Mouse (Mus musculus) kidney, adult 2 months (tissue): Measurements from ENCODE around the gene Gm20696. TPM values are rescaled to one million over a fixed set of nuclear protein-coding genes. Genes with fewer than 3 reads are reported as not detected.

Experiments used
- DNase-seq: peaks from one replicate; pipeline ENCODE4 v3.0.0; 2021
- H3K27ac ChIP-seq: fragments of 200-500 bp; 2 replicates; pipeline ENCODE4 v1.5.1; 2012; ENCODE audit warnings: low read depth, low read length, control low read depth, inconsistent platforms; ENCODE audit not compliant: insufficient read depth
- H3K27me3 ChIP-seq: fragments of 200-500 bp; replicated peaks from 2 replicates; pipeline ENCODE4 v1.6.1; 2012; ENCODE audit warnings: mild to moderate bottlenecking, moderate library complexity, low read length, inconsistent platforms; ENCODE audit not compliant: control insufficient read depth, insufficient read depth
- H3K36me3 ChIP-seq: fragments of 200-500 bp; 2 replicates; pipeline ENCODE4 v1.6.1; 2012; ENCODE audit warnings: mild to moderate bottlenecking, moderate library complexity, low read length, inconsistent platforms; ENCODE audit not compliant: control insufficient read depth, insufficient read depth
- H3K4me1 ChIP-seq: fragments of 200-500 bp; 2 replicates; pipeline ENCODE4 v1.6.1; 2011; ENCODE audit warnings: low read length; ENCODE audit not compliant: control insufficient read depth, insufficient read depth
- H3K4me3 ChIP-seq: fragments of 200-500 bp; 2 replicates; pipeline ENCODE4 v1.5.1; 2011; ENCODE audit warnings: mild to moderate bottlenecking, low read depth, low read length, control low read depth; ENCODE audit not compliant: insufficient read depth
- CTCF ChIP-seq: fragments of 200-500 bp; conservative IDR thresholded peaks from 2 replicates; pipeline ENCODE4 v1.5.1; 2011; ENCODE audit warnings: low read depth, mild to moderate bottlenecking, control low read depth, low read length, moderate library complexity, mixed read lengths; ENCODE audit not compliant: insufficient read depth, insufficient read length
- POLR2A ChIP-seq: fragments of 200-500 bp; IDR thresholded peaks from one replicate; pipeline ENCODE4 v1.6.1; 2011; ENCODE audit warnings: low read depth, low read length, control low read depth
- WGBS: fragments of 180-500 bp; shearing (Covaris S2); methylation state at CpG from one replicate; pipeline ENCODE4 v1.1.7; 2018; 5-methylcytosine and 5-hydroxymethylcytosine counted together
- polyA plus RNA-seq: library from polyadenylated mRNA; depleted of rRNA; stranded (reverse); fragments of >200 nt; gene quantifications from 2 replicates; pipeline ENCODE4 v1.2.3, GENCODE M21; 2012

The Gm20696 gene
- polyA plus RNA-seq, 1 experiment: 0.31 TPM

DNA sequence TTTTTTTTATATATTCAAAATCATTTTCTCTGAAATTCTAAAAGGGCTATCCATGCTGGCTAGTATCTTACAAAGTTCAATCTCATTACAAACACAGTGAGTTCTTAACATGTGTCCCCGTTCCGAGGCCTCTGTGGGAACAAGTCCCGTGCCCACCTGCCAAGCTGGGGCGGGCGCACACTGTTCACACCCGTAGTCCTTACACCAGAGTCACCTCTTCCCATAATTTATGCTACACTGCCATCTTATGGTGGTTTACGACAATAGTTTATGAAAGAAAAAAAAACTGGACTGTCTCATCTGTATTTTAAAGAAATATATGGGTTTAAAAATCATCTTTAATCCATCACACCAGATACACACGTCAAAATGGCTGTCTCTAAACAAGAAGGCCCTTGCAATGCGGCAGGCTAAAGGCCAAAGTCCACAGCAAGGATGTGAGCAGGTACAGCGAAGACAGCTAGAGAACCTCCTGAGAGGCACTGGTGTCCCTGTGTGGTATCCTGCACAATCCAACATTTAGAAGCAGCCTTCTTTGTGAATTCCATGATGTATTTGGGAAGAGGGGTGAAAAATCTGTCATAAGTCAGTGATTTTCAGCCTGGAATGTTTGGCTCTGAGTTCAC is 66.3 kb downstream of the Gm20696 start:
- no peak overlapping the region for H3K27ac ChIP-seq
- no peaks in the 10 kb centered on the region for H3K4me1 ChIP-seq
- no peaks in the 10 kb centered on the region for H3K36me3 ChIP-seq
- H3K27me3 ChIP-seq: no peaks in the 10 kb centered on the region
- TF ChIP-seq POLR2A (no peak), CTCF (peak; percentile 51)
- 17% methylated on average over 10 of the region's 10 CpGs for WGBS
- peak; percentile 55 for DNase-seq
- H3K4me3 ChIP-seq: no peak overlapping the region

DNA sequence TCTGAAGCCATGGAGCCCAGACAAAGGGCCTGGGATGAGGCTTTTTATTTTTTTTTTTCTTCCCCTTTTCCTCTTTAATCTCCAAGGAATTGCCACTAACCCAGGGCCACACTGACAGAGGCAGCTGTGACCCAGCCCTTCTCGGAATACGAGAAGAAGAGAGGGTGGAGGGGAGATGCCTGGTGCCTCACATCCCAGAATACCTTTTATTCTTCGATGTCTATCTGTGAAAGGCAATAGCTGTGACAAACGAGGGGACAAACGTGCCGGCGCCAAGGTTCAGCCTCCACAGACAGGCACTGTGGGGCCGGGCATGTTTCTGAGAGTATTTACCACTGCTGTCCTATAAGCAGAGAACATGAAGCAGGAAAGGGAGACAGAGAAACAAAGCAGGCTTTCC is 66.9 kb downstream of the Gm20696 start:
- 24% methylated on average over 8 of the region's 8 CpGs for WGBS
- no peaks in the 10 kb centered on the region for H3K4me1 ChIP-seq
- H3K4me3 ChIP-seq: no peak overlapping the region
- no peak for DNase-seq
- TF ChIP-seq CTCF (no peak), POLR2A (no peak)
- no peak overlapping the region for H3K27ac ChIP-seq
- no peaks in the 10 kb centered on the region for H3K27me3 ChIP-seq
- no peaks in the 10 kb centered on the region for H3K36me3 ChIP-seq

DNA sequence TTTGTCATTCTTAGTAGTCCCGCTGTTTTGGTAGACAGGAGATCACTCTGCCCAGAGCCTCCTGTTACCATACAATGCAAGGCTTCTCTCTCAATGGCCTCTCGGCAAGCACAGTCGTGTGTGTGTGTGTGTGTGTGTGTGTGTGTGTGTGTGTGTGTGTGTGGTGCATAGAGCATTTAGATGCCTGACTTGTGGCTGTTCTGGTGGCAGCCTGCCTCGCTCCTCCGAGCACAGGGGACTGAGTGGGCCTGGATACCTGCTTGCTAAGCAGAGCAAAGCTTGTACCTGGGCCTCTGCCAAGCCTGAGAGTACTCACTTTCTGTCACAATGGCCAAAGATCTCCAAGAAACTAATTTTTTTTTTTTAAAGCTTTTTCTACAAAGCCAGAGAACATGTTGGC is 67.4 kb downstream of the Gm20696 start:
- TF ChIP-seq CTCF (no peak), POLR2A (no peak)
- H3K27me3 ChIP-seq: no peaks in the 10 kb centered on the region
- no peaks in the 10 kb centered on the region for H3K36me3 ChIP-seq
- DNase-seq: peak; percentile 38
- no peak overlapping the region for H3K27ac ChIP-seq
- H3K4me3 ChIP-seq: no peak overlapping the region
- WGBS: 63% methylated on average over 5 of the region's 5 CpGs
- no peaks in the 10 kb centered on the region for H3K4me1 ChIP-seq

DNA sequence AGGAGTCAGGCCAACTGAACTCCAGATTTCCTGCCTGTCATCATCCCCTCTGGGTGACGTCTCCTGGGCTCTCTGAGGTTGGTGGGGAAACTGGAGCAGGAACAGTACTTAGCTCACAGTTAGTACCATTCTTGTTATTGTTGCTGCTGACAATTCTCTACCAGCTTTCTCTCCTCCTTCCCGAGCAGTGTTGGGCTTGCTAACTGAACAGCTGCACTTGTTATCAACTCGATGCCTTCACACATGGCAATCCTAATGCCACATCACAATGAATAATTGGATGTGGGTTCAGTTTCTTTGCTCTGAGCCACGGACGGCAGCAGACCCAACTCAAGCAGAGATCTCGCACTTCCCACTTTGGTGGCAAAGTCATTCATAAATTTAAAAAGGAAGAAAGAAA is 89.6 kb downstream of the Gm20696 start:
- 70% methylated on average over 6 of the region's 6 CpGs for WGBS
- no peak for DNase-seq
- no peaks in the 10 kb centered on the region for H3K4me1 ChIP-seq
- no peak overlapping the region for H3K4me3 ChIP-seq
- no peaks in the 10 kb centered on the region for H3K36me3 ChIP-seq
- H3K27me3 ChIP-seq: no peaks in the 10 kb centered on the region
- no peak for TF ChIP-seq POLR2A
- no peak overlapping the region for H3K27ac ChIP-seq

DNA sequence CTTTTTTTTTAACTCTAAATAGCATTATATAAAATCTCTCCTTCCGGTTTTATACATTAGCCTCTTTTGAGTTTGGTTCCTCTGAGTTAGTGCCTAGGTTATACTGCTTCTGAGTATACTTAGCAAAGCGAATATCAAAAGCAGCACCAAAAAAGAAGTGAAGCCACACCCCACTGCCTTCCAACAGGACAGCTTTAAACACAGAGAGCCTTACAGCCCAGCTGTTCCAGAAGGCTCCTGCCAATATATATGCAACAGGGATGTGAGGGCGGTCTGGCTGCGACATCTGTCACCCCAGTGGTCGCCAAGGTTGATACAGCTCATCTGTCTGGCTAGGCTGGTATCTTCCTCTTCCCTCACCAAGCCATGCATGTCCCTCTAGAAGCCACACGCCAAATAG is 91.0 kb downstream of the Gm20696 start:
- TF ChIP-seq CTCF: no peak
- TF ChIP-seq POLR2A: no peak
- H3K27ac ChIP-seq: no peak overlapping the region
- no peak overlapping the region for H3K4me3 ChIP-seq
- H3K4me1 ChIP-seq: no peaks in the 10 kb centered on the region
- 76% methylated on average over 6 of the region's 6 CpGs for WGBS
- no peak for DNase-seq
- no peaks in the 10 kb centered on the region for H3K36me3 ChIP-seq
- no peaks in the 10 kb centered on the region for H3K27me3 ChIP-seq

DNA sequence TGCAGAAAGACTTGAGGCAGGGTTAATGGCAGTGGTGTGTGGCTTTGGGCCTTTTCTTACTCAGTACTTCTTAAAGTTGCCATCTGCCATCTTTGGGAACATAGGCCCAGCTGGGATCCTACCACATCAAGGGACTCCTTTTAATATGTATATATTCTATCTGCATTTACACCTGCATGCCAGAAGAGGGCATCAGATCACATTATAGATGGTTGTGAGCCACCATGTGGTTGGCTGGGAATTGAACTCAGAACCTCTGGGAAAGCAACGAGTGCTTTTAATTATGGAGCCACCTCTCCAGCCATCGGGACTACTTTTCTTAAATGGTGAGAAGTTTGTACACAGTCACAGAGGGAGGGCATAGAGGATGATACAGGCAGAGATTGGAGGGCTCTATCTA is 93.3 kb downstream of the Gm20696 start:
- no peak for TF ChIP-seq CTCF
- no peak for TF ChIP-seq POLR2A
- DNase-seq: no peak
- Histone ChIP-seq H3K4me3 (no peak overlapping the region), H3K27me3 (no peaks in the 10 kb centered on the region), H3K4me1 (no peaks in the 10 kb centered on the region), H3K27ac (no peak overlapping the region), H3K36me3 (no peaks in the 10 kb centered on the region)
- WGBS: 92% methylated on average over 2 of the region's 2 CpGs

DNA sequence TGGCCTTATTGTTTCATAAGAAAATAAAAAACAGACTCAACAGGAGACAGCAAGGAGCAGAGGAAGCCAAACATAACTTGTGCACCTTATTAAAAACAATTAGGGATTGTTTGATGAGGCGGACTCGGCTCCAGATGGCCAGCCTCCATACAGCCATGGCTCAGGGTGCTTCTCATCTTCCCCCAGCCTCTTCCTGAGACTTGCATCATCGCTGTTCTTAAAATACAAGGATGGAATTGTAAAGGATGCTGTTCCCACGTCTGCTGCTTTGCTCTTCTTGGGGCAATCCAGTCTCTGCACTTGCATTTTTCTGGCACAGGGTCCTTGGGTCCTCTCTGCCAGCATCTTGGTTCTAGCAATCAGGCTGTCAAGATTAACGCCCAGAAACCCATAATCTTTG is 94.5 kb downstream of the Gm20696 start:
- H3K4me3 ChIP-seq: no peak overlapping the region
- no peaks in the 10 kb centered on the region for H3K4me1 ChIP-seq
- no peak for DNase-seq
- H3K27me3 ChIP-seq: no peaks in the 10 kb centered on the region
- no peak overlapping the region for H3K27ac ChIP-seq
- no peaks in the 10 kb centered on the region for H3K36me3 ChIP-seq
- 75% methylated on average over 5 of the region's 5 CpGs for WGBS
- TF ChIP-seq CTCF (no peak), POLR2A (no peak)
